Mouse (Mus musculus): Measurements from ENCODE around the gene Relch. TPM values are rescaled to one million over a fixed set of nuclear protein-coding genes. Genes with fewer than 3 reads are reported as not detected.
"Not testable (repeated sequence)": the region's sequence is repeated elsewhere in the genome, so short reads cannot be mapped to it uniquely, and the experiment has no call there.

Gene Relch
- polyA plus RNA-seq, 1 experiment from 2014 or later: 33.3 TPM

DNA sequence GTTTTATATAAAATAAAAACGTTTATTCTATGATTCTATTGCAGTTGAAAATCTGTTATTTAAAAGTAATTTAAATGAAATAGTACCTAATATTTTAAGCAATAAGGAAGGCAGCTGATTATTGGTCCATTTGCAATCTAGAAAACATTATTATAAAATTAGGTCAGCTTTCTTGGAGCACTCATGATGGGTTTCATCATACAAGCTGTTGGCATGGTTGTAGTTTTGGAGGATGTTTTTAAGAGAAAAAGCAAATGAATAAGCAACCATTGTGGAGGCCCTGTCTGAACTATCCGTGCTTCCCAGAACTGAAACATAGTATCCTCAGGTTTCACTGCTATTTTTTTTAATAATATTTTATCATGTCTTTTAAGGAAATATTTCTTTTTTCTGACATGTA is 31.9 kb downstream of the Relch start:
- Histone ChIP-seq H3K4me3 (no peak overlapping the region), H3K4me1 (no peaks in the 10 kb centered on the region), H3K27me3 (no peaks in the 10 kb centered on the region), H3K9me3 (no peaks in the 10 kb centered on the region), H3K4me2 (replicated peaks) (no peak overlapping the region), H3K9ac (no peak overlapping the region), H3K36me3 (0 out of 2 replicates have a peak, but pooled peaks cover 4% of the 10 kb centered on the region), H3K27ac (no peak overlapping the region)
- WGBS: 83% methylated on average over 2 of the region's 2 CpGs
- ATAC-seq (ENCODE audit: insufficient number of reproducible peaks, insufficient read depth, low FRiP score, low TSS enrichment): no peak

DNA sequence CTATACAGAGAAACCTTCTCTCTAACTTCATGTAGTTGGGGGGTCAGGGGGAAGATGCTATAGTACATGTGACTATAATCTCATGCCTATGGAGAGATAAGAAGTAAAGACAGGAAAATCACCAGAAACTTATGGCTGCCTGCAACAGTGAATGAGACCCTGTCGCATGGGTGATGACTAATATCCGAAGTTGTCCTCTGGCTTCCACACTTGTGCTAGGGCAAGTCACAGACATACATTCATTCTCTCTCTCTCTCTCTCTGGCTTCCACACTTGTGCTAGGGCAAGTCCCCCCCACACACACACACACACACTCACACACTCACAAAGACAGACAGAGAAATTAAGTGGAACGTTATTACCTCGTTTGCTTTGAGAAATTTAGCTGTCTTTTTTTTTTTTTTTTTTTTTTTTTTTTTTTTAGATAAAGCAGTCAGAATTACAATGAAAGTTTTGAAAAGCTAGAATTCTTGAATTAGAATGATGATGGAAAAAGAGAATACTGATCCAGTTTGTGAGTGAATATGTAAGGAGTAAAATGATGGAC is 37.4 kb downstream of the Relch start:
- Histone ChIP-seq H3K4me2 (replicated peaks) (no peak overlapping the region), H3K9me3 (no peaks in the 10 kb centered on the region), H3K9ac (no peak overlapping the region), H3K4me3 (no peak overlapping the region), H3K27me3 (no peaks in the 10 kb centered on the region), H3K4me1 (no peaks in the 10 kb centered on the region), H3K27ac (no peak overlapping the region), H3K36me3 (no peaks in the 10 kb centered on the region)
- 82% methylated on average over 4 of the region's 4 CpGs for WGBS
- no peak for ATAC-seq (ENCODE audit: insufficient number of reproducible peaks, insufficient read depth, low FRiP score, low TSS enrichment)

DNA sequence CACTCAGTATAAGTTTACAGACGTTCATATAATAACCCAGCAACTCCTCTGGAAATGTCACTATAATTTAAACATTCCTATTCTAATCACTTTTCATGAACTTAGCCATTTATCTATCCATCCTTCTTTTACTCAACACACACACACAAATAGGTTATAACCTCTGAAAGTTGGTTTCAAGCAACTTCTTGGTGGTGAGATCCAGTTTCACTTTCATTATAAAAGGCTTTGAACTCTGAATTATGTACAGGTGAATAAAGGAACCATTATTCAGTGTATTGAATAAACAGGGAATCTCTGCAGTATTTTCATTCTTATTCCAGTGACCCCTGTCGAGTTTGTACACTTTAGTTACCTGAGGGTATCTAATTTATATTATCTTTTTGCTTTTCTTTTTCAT is 45.8 kb downstream of the Relch start:
- Histone ChIP-seq H3K36me3 (peaks cover 12% of the 10 kb centered on the region), H3K27ac (no peak overlapping the region), H3K27me3 (no peaks in the 10 kb centered on the region), H3K4me3 (no peak overlapping the region), H3K9me3 (no peaks in the 10 kb centered on the region), H3K4me2 (replicated peaks) (no peak overlapping the region), H3K9ac (no peak overlapping the region), H3K4me1 (no peaks in the 10 kb centered on the region)
- no peak for ATAC-seq (ENCODE audit: insufficient number of reproducible peaks, insufficient read depth, low FRiP score, low TSS enrichment)
- 70% methylated on average over 2 of the region's 2 CpGs for WGBS

DNA sequence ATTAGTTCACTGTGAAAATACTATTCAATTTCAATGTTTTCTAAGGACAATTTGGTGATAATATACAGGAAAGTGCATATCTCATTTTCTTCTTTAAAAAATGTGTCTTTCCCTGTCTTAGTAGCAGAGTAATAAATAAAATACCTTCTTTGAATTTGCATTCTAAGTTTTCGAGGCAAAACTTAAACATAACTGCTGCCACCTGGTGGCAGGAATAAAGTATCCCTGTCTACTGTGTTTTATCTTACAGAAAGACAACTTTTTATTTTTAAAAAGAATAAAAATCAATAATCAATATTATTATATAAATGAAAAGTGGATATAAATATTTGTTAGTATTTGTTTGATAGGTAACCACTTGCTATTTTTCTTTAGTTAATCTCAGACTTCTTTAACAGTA is 47.6 kb downstream of the Relch start:
- Histone ChIP-seq H3K4me1 (no peaks in the 10 kb centered on the region), H3K4me3 (no peak overlapping the region), H3K27ac (no peak overlapping the region), H3K4me2 (replicated peaks) (no peak overlapping the region), H3K36me3 (peaks cover 21% of the 10 kb centered on the region), H3K9ac (no peak overlapping the region), H3K27me3 (no peaks in the 10 kb centered on the region), H3K9me3 (no peaks in the 10 kb centered on the region)
- ATAC-seq (ENCODE audit: insufficient number of reproducible peaks, insufficient read depth, low FRiP score, low TSS enrichment): no peak
- WGBS: 47% methylated on average over 1 of the region's 1 CpGs

DNA sequence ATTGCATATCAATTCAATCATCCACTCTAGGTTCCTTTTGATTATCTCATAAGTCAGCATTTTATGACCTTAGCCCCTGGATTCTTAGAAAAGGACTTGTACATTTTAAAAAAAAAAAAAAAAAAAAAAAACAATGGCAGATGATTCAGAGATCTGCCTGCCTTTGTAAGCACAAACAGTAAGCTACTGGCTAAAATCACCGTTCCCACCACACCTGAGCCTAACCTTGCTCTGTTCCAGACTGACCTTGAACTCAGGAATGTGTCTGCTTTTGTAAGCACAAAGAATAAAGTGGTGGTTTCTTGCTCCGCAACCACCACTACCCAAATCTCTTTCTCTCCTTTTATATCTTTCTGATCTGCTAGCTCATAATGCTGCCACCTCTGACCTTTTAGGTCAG is 49.2 kb downstream of the Relch start:
- Histone ChIP-seq H3K36me3 (peaks cover 12% of the 10 kb centered on the region), H3K27me3 (no peaks in the 10 kb centered on the region), H3K27ac (no peak overlapping the region), H3K4me3 (no peak overlapping the region), H3K9ac (no peak overlapping the region), H3K4me1 (no peaks in the 10 kb centered on the region), H3K9me3 (no peaks in the 10 kb centered on the region), H3K4me2 (replicated peaks) (no peak overlapping the region)
- WGBS: 92% methylated on average over 2 of the region's 2 CpGs
- ATAC-seq (ENCODE audit: insufficient number of reproducible peaks, insufficient read depth, low FRiP score, low TSS enrichment): no peak

DNA sequence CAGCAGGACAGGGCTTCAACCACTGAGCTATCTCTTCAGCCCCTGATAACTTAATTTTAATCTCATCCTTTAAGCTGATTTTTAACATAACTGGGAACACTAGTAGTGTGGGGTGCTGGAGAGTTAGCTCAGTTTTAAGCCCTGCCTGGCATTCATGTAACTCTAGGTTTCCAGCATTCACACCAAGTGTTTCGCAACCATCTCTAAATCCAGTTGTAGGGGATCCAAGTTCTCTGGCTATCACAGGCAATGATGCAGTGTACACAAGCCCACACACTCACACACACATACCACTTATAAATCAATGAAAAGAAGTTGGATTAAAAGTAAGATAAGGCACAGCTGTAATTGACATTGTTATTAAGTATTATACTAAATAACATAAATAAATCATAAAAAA is 54.7 kb downstream of the Relch start:
- Histone ChIP-seq H3K4me1 (no peaks in the 10 kb centered on the region), H3K4me3 (no peak overlapping the region), H3K4me2 (replicated peaks) (no peak overlapping the region), H3K36me3 (peaks cover 15% of the 10 kb centered on the region), H3K27ac (no peak overlapping the region), H3K9ac (no peak overlapping the region), H3K27me3 (no peaks in the 10 kb centered on the region), H3K9me3 (no peaks in the 10 kb centered on the region)
- ATAC-seq (ENCODE audit: insufficient number of reproducible peaks, insufficient read depth, low FRiP score, low TSS enrichment): no peak
- WGBS: 94% methylated on average over 1 of the region's 1 CpGs

DNA sequence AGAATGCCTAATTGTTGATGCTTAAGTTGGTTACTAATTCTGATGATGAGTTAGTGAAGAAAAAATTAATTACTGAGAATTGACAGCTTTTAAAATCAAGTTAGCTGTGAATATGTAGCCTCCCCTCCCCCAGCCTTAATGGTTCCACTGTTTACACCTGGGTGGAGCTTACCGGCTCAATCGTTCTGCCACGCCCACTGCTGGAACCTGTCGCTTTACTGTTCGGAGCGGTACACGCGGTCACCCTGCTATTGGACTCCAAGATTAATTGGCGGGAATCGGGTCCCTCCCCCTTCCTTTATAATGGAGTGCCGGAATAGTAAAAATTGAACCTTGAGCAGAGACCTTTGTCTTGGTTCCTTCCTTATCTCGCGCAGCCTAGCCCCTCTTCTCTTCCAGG is 65.6 kb downstream of the Relch start:
- WGBS: 97% methylated on average over 13 of the region's 13 CpGs
- H3K4me3 ChIP-seq; ATAC-seq (ENCODE audit: insufficient number of reproducible peaks, insufficient read depth, low FRiP score, low TSS enrichment): not testable (repeated sequence)

DNA sequence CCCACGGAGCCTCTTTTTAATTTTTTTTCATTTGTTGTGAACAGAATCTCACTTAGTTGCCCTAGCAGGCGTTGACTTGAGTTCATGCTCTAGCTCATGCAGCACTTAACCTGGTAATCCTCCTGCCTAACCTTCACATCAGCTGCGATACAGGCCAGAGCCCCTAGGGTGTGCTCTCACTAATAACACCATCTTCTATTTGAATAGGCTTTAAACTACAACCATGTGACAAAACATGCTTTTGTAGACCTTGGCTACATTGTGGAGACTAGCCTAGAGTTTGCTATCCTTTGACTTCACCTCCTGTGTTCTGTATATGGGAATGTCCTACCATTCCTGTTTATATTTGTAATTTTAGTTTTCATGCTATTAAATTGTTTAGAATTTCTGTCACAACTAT is 71.7 kb downstream of the Relch start:
- ATAC-seq (ENCODE audit: insufficient number of reproducible peaks, insufficient read depth, low FRiP score, low TSS enrichment): no peak
- H3K9ac ChIP-seq: no peak overlapping the region

More for the DNA sequence above, 65.6 kb downstream of the Relch start:
- peaks cover 19% of the 10 kb centered on the region for H3K36me3 ChIP-seq
- H3K27ac ChIP-seq; H3K9ac ChIP-seq; H3K4me1 ChIP-seq; H3K9me3 ChIP-seq; H3K27me3 ChIP-seq; H3K4me2 ChIP-seq (replicated peaks): not testable (repeated sequence)

DNA sequence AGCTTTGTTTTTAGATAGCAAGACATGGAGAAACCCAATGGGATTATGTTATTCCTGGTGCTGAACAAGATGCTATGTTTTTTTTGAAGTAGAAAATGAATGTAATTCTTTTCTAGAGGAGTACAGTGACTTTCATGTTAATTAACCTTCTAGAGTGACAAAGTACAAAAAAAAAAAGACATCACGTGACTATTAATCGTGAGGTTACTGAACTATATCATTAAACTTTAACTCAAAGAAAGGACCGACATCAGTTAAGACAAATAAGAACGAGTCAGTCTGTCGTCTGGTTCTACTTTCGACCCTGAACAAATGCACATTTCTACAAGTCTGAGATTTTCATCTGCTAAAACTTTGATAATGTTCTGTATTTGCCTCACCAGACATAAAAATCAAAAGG is 74.7 kb downstream of the Relch start:
- H3K9me3 ChIP-seq: no peaks in the 10 kb centered on the region
- no peaks in the 10 kb centered on the region for H3K4me1 ChIP-seq
- H3K36me3 ChIP-seq: peaks cover 11% of the 10 kb centered on the region
- no peak overlapping the region for H3K27ac ChIP-seq
- H3K4me3 ChIP-seq: no peak overlapping the region
- no peak overlapping the region for H3K4me2 ChIP-seq (replicated peaks)
- no peak for ATAC-seq (ENCODE audit: insufficient number of reproducible peaks, insufficient read depth, low FRiP score, low TSS enrichment)
- WGBS: 75% methylated on average over 6 of the region's 6 CpGs
- no peak overlapping the region for H3K9ac ChIP-seq
- no peaks in the 10 kb centered on the region for H3K27me3 ChIP-seq

More for the DNA sequence above, 71.7 kb downstream of the Relch start:
- H3K27me3 ChIP-seq: no peaks in the 10 kb centered on the region
- no peaks in the 10 kb centered on the region for H3K4me1 ChIP-seq
- H3K36me3 ChIP-seq: peaks cover 9% of the 10 kb centered on the region
- H3K4me2 ChIP-seq (replicated peaks): no peak overlapping the region
- no peak overlapping the region for H3K27ac ChIP-seq
- H3K9me3 ChIP-seq: no peaks in the 10 kb centered on the region
- 76% methylated on average over 3 of the region's 3 CpGs for WGBS
- H3K4me3 ChIP-seq: no peak overlapping the region

DNA sequence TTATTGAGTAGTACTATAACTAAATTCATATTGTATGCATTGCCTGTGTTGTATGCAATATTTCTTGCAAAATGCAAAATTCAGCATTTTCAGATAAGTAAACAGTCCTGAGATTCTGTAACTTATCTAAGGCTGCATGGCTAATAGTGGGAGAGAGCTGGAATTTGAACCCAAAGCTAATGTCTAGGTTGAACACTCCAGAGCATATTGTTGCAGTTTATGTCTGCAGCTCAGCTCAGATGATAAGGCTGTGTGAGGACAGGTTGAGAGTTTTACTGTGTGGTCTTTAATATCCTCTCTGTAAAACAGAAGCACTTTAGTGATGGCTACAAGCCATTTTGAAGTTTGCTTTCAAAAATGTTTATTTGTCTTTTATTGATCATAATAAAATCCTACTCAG is 75.8 kb downstream of the Relch start:
- no peaks in the 10 kb centered on the region for H3K4me1 ChIP-seq
- no peak overlapping the region for H3K9ac ChIP-seq
- no peaks in the 10 kb centered on the region for H3K27me3 ChIP-seq
- no peak overlapping the region for H3K4me3 ChIP-seq
- no peak overlapping the region for H3K4me2 ChIP-seq (replicated peaks)
- peaks cover 18% of the 10 kb centered on the region for H3K36me3 ChIP-seq
- H3K9me3 ChIP-seq: no peaks in the 10 kb centered on the region
- no peak for ATAC-seq (ENCODE audit: insufficient number of reproducible peaks, insufficient read depth, low FRiP score, low TSS enrichment)
- no peak overlapping the region for H3K27ac ChIP-seq

DNA sequence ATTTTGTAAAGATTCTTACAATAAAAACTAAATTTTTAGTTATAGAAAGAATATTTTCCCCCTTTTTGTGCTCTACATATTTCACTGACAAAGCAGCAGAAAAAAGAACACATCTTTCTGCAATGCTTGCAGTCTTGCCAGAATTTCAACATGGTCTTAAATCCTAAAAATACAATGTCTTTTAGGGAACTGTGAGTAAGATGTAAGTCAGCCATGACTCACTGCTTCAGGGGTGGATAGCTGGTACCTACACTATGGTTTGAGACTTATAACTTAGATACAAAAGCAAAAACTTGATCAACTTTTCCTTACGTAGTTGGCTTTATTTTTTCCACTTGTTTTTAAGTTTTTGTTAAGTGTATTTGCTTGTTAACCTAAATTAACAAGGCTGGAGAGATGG is 78.8 kb downstream of the Relch start:
- H3K4me1 ChIP-seq: no peaks in the 10 kb centered on the region
- ATAC-seq (ENCODE audit: insufficient number of reproducible peaks, insufficient read depth, low FRiP score, low TSS enrichment): no peak
- peaks cover 29% of the 10 kb centered on the region for H3K36me3 ChIP-seq
- 88% methylated on average over 1 of the region's 1 CpGs for WGBS
- no peak overlapping the region for H3K4me3 ChIP-seq
- no peak overlapping the region for H3K9ac ChIP-seq
- H3K9me3 ChIP-seq: no peaks in the 10 kb centered on the region
- H3K27ac ChIP-seq: no peak overlapping the region
- no peaks in the 10 kb centered on the region for H3K27me3 ChIP-seq
- H3K4me2 ChIP-seq (replicated peaks): no peak overlapping the region

DNA sequence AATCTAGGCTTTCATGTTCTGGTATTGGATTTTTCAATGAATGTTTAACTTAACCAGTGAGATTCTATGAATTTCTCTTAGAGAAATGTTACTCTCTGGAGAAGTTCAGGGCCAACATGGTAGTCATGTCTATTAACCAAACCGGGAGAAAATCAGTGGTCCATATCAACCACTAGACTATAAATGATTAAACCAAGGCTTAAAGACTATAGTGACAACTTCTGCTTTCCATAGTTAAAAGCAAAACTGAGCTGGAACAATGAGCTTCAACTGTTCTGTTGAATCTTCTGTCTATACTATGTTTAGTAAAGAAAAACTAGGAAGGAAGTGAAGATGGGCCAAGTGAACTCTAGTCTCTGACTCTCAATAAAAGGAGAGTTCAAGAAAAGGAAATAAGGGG is 82.8 kb downstream of the Relch start:
- Histone ChIP-seq H3K27me3 (no peaks in the 10 kb centered on the region), H3K9ac (no peak overlapping the region), H3K4me3 (no peak overlapping the region), H3K4me2 (replicated peaks) (no peak overlapping the region), H3K27ac (no peak overlapping the region), H3K4me1 (no peaks in the 10 kb centered on the region), H3K9me3 (no peaks in the 10 kb centered on the region), H3K36me3 (peaks cover 33% of the 10 kb centered on the region)
- ATAC-seq (ENCODE audit: insufficient number of reproducible peaks, insufficient read depth, low FRiP score, low TSS enrichment): no peak
- WGBS: 93% methylated on average over 1 of the region's 1 CpGs
